Mouse (Mus musculus) v-Abl transformed pro-B cells (cell line): Measurements from ENCODE around the gene Mapk3.

Source experiments
- in situ Hi-C, 2 experiments: fragments of 400-800 bp; cut with MboI; formaldehyde crosslinking; loops; one replicate each; pipeline ENCODE4 v1.15.1; 2025; ENCODE audit not compliant: unreplicated experiment in 2 of 2

Mapk3 gene

DNA sequence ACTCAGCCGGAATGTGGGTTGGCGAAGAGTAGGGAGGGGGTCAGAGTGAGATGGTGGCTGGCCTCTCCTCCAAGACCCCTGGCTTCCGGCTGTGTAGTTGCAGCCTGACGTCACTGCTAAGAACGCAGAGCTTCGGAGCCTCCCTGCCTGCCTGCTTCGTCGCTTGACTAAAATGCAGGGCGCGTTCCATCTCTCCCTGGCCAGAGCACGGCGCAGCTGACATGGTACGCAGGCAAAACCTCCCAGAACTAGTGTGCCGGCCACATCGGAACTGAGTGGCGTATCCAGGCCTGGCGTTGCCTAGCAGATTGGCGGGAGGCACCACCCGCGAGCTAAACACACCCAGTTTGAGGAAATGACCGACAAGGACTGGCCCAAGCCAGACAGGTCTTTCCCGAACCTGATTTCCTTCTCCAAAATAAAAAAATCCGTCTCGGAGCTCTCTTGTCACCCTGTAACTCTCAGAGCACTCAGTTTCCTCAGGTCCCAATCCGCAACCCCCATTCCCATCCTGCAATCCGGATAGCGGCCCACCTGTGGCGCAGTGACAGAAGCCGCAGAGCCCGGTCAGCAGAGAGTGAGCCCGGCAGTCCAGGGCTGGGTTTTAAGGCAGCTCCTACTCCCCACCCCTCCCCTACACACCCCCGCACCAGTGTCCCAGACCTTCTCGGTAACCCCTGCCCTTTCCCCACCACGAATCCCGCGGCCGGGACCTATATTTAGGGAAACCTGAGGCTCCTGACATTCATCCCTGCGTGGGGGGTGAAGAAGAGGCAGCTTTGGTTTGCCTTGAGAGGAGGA is 40.3 kb downstream of the Mapk3 start:
- in situ Hi-C loops = no loop called here

DNA sequence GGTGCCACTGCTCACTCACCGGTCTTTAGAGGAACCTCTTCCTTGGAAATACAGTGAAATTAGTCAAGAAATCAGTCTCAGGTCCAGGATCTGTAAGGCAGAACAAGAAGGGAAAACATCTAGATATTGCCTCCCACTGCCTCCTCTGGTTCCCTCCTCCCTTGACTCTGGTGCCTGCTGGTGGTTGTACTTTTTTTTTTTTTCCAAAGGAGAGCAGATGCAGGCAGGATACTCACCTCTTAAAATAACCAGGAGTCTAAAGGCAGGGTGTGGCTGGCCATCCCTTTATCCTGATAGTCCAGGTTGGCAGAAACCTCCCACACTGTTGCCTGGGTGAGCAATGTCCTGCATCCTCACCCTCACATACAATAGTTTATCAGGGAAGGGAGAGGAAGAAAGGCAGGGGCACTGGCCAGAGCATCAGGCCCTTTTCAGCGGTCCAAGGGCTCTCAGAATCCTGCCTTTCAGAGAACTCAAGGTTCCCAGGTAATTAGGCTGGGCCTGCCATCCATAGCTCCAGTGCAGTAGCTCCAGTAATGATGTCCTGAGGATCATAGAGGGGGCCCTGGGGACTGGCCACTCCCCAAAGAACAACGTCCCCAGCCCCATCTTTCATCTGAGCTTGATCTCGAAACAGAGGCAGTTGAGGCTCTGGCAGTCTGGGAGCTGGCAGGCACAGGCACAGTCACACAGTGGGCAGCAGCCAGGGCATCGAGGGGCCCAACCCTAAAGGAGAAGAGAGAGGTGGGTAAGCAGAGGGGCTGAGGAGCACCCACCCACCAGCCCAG is 41.1 kb downstream of the Mapk3 start:
- in situ Hi-C loops = no loop called here

DNA sequence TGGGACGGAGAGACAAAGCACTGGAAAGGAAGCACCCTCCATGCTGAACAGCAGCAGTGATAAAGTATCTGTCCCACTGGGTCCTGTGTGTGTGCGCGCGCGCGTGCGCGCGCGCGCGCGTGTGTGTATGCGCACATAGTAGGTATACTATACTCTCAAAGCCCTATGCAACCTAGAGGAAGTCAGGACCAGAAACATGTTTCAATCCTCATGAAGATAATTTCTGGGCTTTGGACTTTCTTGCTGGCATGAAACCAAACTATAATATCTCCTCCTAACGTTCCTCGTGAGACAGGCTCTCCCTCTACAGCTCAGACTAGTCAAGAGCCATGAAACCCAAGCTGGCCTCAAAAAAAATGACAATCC is 41.6 kb downstream of the Mapk3 start:
- in situ Hi-C loops = no loop called here

DNA sequence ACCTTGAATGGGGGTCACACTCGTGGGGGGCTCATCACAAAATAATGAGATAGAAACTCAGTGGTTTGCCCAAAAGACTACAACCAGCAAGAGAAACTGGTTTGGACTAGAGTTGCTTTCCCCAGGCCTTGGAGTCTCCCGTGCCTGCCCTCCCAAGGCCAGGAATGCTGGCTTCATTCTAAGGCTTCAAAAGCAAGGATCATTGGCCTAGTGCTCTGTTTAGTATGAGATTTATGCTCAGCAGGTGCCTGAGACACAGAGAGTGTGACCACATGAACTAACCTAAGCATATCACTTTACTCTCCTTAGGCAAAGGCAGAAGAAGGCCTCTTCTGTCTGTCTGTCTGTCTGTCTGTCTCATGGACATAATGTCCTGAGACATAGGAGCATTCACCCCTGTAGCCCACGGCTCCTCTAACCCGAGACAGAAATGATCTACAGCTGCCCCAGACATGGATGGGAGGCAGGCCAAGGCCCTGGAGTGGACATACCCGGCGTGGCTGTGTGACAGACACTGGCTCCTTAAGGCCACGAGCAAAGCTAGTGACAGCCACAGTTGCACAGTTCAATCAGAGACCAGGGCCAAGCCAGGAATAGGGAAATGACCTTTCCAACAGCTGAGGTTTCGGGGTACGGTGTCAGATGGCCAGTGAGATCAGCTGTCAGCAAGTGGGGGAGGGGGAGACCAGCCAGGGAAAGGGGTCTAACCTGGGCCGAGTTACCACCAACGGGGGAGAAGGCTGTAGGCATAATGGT is 42.9 kb downstream of the Mapk3 start:
- in situ Hi-C loops = no loop called here

DNA sequence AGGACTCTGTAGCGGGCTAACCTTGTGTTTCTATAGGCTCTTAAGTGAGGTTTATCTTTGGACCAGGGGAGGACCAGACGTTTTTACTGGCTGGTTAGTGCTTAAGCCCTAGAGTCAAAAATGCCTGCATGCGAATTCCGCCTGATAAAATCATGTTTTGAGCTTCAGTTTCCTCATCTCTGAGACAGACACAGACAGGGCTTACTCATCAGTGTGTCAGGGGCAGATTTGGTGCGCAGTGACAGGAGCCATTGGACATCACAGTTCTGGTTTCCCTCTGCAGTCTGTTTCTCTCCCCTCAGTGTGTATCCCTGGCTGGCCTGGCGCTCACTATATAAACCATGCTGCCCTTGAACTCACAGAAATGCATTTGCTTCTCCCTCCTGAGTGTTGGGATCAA is 43.8 kb downstream of the Mapk3 start:
- in situ Hi-C loops = no loop called here

DNA sequence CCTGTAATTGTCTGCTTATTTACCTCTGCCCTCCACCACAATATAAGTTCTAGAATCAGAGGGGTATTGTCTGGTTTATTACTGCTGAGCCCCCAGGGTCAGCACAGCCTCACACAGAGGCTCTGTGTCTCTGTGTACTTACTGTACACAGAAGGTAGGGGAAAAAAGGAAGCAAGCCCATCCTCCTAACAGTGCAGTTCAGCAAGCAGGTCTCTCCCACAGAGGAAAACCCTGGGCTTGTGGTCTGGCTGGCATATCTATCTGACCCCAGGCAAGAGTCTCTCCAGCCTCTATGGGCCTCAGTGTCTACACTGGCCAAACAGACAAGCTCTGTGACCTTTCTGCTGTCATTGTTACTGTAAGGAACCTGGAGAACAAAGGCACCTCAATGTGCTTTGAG is 44.4 kb downstream of the Mapk3 start:
- in situ Hi-C loops = no loop called here

DNA sequence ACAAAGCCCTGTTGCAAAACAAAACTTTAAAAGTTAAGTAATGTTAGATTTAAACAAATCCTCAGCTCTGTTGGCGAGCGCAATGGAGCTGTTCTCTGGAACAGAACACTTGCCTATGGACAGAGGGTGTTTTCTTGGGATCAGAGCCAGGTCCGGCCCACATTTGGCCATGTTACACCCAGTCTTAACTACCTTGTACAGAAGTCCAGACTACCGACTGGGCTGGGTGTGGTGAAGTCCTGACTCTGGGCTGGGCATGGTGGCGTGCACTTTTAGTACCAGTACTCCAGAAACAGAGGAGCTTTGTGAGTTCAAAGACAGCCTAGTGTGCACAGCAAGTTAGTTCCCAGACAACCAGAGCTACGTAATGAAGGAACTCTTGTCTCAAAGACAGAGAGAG is 47.6 kb downstream of the Mapk3 start:
- in situ Hi-C loops = no loop called here

DNA sequence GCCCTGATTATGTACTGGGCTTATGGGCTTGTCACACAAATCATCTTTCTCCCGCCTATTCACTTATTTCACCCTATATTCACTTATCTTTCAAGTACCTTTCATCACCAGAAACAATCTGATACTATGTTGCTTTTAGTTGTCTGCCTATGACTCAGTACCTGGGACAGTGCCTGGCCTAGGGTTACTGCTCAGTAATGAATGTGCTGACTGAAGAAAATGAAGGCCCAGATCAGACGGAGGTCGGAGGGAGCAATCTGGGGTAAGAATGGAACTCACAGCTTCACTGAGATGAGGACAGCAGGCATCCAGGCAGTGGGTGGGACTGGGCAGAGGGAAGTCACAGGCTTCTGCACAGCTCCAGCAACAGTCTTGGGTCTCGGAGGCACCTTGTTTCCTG is 48.0 kb downstream of the Mapk3 start:
- in situ Hi-C loops = no loop called here

DNA sequence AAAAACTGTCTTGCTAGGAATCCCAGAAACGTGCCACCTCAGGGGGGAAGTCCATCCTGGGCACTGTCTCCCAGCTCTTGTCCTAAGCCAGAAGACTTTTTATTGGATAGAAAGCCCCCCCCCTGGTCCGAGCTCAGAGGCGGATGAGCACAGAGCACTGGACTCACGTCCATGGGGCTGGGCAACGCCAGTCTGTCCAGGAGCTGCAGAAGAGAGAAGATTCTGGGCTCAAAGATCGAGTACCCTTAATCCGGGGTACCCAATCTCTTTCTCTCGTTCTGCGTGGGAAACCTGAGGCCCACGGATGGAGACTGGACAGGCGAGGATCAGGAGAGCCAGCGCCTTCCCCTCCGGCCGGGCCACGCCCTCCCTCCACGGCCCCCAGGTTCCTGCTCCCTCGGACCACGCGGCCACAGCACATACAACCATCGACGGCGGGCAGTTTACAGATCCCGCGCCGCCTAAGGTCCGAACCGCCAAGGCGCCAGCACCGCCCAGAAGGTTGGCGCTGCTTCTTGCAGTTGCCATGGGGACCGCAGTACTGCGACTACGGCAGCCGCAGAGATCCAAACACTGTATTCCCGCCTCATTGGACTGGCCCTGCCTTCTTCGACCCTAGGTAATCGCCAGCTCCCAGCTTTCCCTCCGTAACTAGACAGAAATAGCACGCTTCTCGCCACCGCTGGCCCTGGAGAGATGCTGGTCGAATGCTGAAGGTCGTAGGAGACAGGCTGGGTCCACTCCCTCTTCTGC is 49.5 kb downstream of the Mapk3 start:
- in situ Hi-C loops = no loop called here

DNA sequence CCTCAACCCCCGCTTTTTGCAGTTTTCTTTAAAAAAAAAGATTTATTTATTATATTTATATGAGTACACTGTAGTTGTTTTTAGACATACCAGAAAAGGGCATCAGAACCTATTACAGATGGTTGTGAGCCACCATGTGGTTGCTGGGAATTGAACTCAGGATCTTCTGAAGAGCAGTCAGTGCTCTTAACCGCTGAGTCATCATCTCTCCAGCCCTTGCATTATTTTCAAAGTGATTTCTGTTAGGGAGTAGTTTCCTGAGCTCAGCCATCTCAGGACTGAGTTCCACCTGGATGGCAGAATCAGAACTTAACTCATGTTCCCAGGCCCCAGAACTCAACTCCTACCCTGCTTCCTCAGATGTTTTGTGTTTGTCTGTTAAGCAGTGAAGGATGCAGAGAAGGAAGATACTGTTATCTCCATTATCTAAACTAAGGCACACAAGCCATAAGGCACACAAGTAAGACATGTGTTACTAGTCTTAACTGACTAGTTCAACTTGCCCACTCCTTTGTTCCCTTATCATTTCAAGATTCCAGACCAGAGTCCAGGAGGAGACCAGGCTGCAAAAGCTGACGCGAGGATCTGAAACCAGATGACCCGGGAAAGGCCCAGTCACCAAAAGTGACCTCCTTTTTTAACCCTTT is 50.4 kb downstream of the Mapk3 start:
- in situ Hi-C loops = no loop called here
